Mouse (Mus musculus) stomach, postnatal 0 days (tissue): ENCODE measurements around the gene Myo1a.

Experiments
- CTCF ChIP-seq: IDR thresholded peaks from 2 replicates; pipeline ENCODE4 v1.5.1; 2016; ENCODE audit warnings: antibody characterized with exemption, low read depth, mild to moderate bottlenecking, moderate library complexity
- EP300 ChIP-seq: optimal IDR thresholded peaks from 2 replicates; pipeline ENCODE3; 2016; ENCODE audit warnings: antibody characterized with exemption

DNA sequence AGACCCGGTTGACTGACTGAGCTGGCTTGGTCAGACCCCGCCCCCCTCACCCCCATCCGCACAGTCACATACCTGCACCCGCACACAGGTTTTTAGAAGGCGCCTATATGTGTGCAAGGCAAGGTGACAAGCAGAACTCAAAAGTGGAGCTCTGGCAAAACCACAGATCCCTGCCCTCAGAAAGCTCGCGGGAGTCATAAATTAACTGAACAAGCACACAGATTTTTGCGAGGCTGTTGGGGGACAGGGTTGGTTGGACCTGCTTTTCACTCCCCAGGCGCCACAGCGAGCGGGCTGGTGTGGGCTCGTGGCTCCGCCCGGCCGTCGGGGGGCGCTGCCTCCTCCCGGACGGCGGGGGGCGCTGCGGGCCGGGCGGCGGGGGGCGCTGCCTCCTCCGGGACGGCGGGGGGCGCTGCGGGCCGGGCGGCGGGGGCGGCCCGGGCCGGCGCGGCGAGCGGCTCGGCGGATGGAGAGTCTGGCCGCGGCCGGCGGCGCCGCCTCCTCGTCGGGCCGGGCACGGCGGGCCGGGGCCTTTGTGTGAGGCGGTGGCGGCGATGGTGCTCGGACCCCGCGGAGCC, 34.2 kb downstream of the Myo1a start, which contains the start of gene Zbtb39:
- peak; percentile 63 for TF ChIP-seq CTCF
- TF ChIP-seq EP300: no peak
